Mouse (Mus musculus): ENCODE measurements around the gene Glod5.

GRCm38 (mm10) chrX:8018286-8018685 is at the start of gene Glod5:
- TF ChIP-seq EP300 (IDR thresholded peaks at IDR 0.05) (no peak), CTCF (IDR thresholded peaks at IDR 0.05) (no peak)

All from lung, postnatal 0 days (tissue).